Mouse (Mus musculus): ENCODE results near the gene Tmed9. TPM values are rescaled to one million over a fixed set of nuclear protein-coding genes. Genes with fewer than 3 reads are reported as not detected.

Tmed9 gene
- 35.1 and 73.6 TPM in 2 replicates for polyA plus RNA-seq (2011; ENCODE audit: insufficient read depth, insufficient read length, low replicate concordance, missing spikeins)

GRCm38 (mm10) chr13:55573432-55573831 is at the start of gene Tmed9:
Tmed9 (plus strand) TSS chr13:55573732.
- 96% methylated on average over 2 of the region's 2 CpGs for WGBS
- TF ChIP-seq POLR2A (IDR thresholded peaks at IDR 0.05; ENCODE audit: borderline replicate concordance, control insufficient read depth, low read depth, low read length) = no peak
- TF ChIP-seq CTCF (IDR thresholded peaks at IDR 0.05; ENCODE audit: control insufficient read depth, insufficient read depth, low read length) = no peak

GRCm38 (mm10) chr13:55523951-55524600 is 49.5 kb upstream of the Tmed9 start:
- Histone ChIP-seq H3K27ac (ENCODE audit: control insufficient read depth, insufficient read depth, low read depth, low read length, poor library complexity) (no peak overlapping the region), H3K4me3 (replicated peaks; ENCODE audit: control insufficient read depth, low read depth, low read length) (no peak overlapping the region), H3K4me1 (ENCODE audit: control insufficient read depth, insufficient read depth, low read length) (peaks cover 5% of the 10 kb centered on the region; the same call in 1 of the 2 replicates)
- 83% methylated on average over 23 of the region's 23 CpGs for WGBS
- no peak for TF ChIP-seq POLR2A (IDR thresholded peaks at IDR 0.05; ENCODE audit: borderline replicate concordance, control insufficient read depth, low read depth, low read length)
- no peak for TF ChIP-seq CTCF (IDR thresholded peaks at IDR 0.05; ENCODE audit: control insufficient read depth, insufficient read depth, low read length)

More at GRCm38 (mm10) chr13:55573432-55573831, at the start of gene Tmed9:
- no peak within 1 kb of the TSS for H3K4me3 ChIP-seq (replicated peaks; ENCODE audit: control insufficient read depth, low read depth, low read length)
- no peak within 1 kb of the TSS for H3K27ac ChIP-seq (ENCODE audit: control insufficient read depth, insufficient read depth, low read depth, low read length, poor library complexity)
- H3K4me1 ChIP-seq (ENCODE audit: control insufficient read depth, insufficient read depth, low read length) = no peaks in the 10 kb centered on the region; the same call in 1 of the 2 replicates

GRCm38 (mm10) chr13:55525733-55526553 is 47.6 kb upstream of the Tmed9 start:
- no peak for TF ChIP-seq POLR2A (IDR thresholded peaks at IDR 0.05; ENCODE audit: borderline replicate concordance, control insufficient read depth, low read depth, low read length)
- no peak for TF ChIP-seq CTCF (IDR thresholded peaks at IDR 0.05; ENCODE audit: control insufficient read depth, insufficient read depth, low read length)
- no peak overlapping the region for H3K27ac ChIP-seq (ENCODE audit: control insufficient read depth, insufficient read depth, low read depth, low read length, poor library complexity)
- no peak overlapping the region for H3K4me3 ChIP-seq (replicated peaks; ENCODE audit: control insufficient read depth, low read depth, low read length)
- H3K4me1 ChIP-seq (ENCODE audit: control insufficient read depth, insufficient read depth, low read length) = peaks cover 17% of the 10 kb centered on the region
- 40% methylated on average over 16 of the region's 16 CpGs for WGBS

- Histone ChIP-seq H3K4me1 (ENCODE audit: control insufficient read depth, insufficient read depth, low read length) (peaks cover 18% of the 10 kb centered on the region), H3K27ac (ENCODE audit: control insufficient read depth, insufficient read depth, low read depth, low read length, poor library complexity) (peak overlapping the region; percentile 97), H3K4me3 (replicated peaks; ENCODE audit: control insufficient read depth, low read depth, low read length) (peak overlapping the region; percentile 83)
- TF ChIP-seq POLR2A (IDR thresholded peaks at IDR 0.05; ENCODE audit: borderline replicate concordance, control insufficient read depth, low read depth, low read length) = peak; percentile 11; the same call in 1 of the 2 replicates
- 0 out of 2 replicates have a peak, but pooled peaks have one; percentile 1 for TF ChIP-seq CTCF (IDR thresholded peaks at IDR 0.05; ENCODE audit: control insufficient read depth, insufficient read depth, low read length)
- WGBS = 49% methylated on average over 16 of the region's 16 CpGs
Measured at GRCm38 (mm10) chr13:55527212-55527611, 46.3 kb upstream of the Tmed9 start.

- Histone ChIP-seq H3K4me3 (replicated peaks; ENCODE audit: control insufficient read depth, low read depth, low read length) (peak overlapping the region; percentile 83), H3K4me1 (ENCODE audit: control insufficient read depth, insufficient read depth, low read length) (peaks cover 18% of the 10 kb centered on the region), H3K27ac (ENCODE audit: control insufficient read depth, insufficient read depth, low read depth, low read length, poor library complexity) (peak overlapping the region; percentile 97)
- 2% methylated on average over 18 of the region's 18 CpGs for WGBS
- TF ChIP-seq CTCF (IDR thresholded peaks at IDR 0.05; ENCODE audit: control insufficient read depth, insufficient read depth, low read length) (no peak), POLR2A (IDR thresholded peaks at IDR 0.05; ENCODE audit: borderline replicate concordance, control insufficient read depth, low read depth, low read length) (peak; percentile 74; the same call in 1 of the 2 replicates)
Measured at GRCm38 (mm10) chr13:55527834-55528772, 45.4 kb upstream of the Tmed9 start.

- Histone ChIP-seq H3K4me3 (replicated peaks; ENCODE audit: control insufficient read depth, low read depth, low read length) (peak within 1 kb of the TSS; percentile 83), H3K27ac (ENCODE audit: control insufficient read depth, insufficient read depth, low read depth, low read length, poor library complexity) (peak within 1 kb of the TSS; percentile 97), H3K4me1 (ENCODE audit: control insufficient read depth, insufficient read depth, low read length) (peaks cover 18% of the 10 kb centered on the region)
- WGBS = 11% methylated on average over 8 of the region's 8 CpGs
- no peak for TF ChIP-seq CTCF (IDR thresholded peaks at IDR 0.05; ENCODE audit: control insufficient read depth, insufficient read depth, low read length)
- TF ChIP-seq POLR2A (IDR thresholded peaks at IDR 0.05; ENCODE audit: borderline replicate concordance, control insufficient read depth, low read depth, low read length) = no peak
Measured at GRCm38 (mm10) chr13:55529198-55529915, 44.2 kb upstream of the Tmed9 start, which contains the start of gene Dok3. Dok3 (minus strand) TSS chr13:55529296.

GRCm38 (mm10) chr13:55535191-55535590 is 38.3 kb upstream of the Tmed9 start:
- Histone ChIP-seq H3K27ac (ENCODE audit: control insufficient read depth, insufficient read depth, low read depth, low read length, poor library complexity) (no peak overlapping the region), H3K4me1 (ENCODE audit: control insufficient read depth, insufficient read depth, low read length) (peaks cover 5% of the 10 kb centered on the region), H3K4me3 (replicated peaks; ENCODE audit: control insufficient read depth, low read depth, low read length) (no peak overlapping the region)
- no peak for TF ChIP-seq CTCF (IDR thresholded peaks at IDR 0.05; ENCODE audit: control insufficient read depth, insufficient read depth, low read length)
- no peak for TF ChIP-seq POLR2A (IDR thresholded peaks at IDR 0.05; ENCODE audit: borderline replicate concordance, control insufficient read depth, low read depth, low read length)
- WGBS = 86% methylated on average over 15 of the region's 15 CpGs

Data from bone marrow, adult 2 months (tissue).